Mouse (Mus musculus) mouse trophoblast stem cell (cell line): ENCODE results near the gene Fastkd3.

Experiments used
- in situ Hi-C, 2 experiments: fragments of 300-500 bp; cut with MseI, MboI; formaldehyde crosslinking; loops; 2 replicates in 1 of 2; 3 replicates in 1 of 2; pipeline ENCODE4 v1.15.1; 2025

Fastkd3 gene

DNA sequence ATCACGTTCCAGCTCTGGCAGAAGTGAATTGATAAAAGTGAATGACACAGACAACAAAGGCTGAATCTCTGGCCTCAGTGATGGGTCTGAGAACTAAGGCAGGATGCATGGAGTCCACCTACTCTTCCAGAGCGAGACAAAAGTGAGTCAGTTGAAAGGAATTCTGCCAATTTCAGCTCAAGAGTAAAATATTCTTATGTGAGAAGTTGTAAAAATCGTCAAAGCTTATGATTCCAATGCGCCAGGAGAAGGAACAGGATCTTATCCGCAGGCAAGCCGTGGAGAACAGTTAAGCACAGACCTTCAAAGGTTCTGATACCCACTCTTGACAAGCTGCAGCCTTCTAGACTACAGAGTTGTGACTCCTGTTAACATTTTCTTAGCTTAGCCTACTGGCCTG lies 21.1 kb downstream of the Fastkd3 start:
- in situ Hi-C loops = loop anchor here (10.0 to 25.0 kb wide), 3 partner anchors 384 to 859 kb away; partner anchors contain the start of gene Adcy2 (in 2 of the 2)

DNA sequence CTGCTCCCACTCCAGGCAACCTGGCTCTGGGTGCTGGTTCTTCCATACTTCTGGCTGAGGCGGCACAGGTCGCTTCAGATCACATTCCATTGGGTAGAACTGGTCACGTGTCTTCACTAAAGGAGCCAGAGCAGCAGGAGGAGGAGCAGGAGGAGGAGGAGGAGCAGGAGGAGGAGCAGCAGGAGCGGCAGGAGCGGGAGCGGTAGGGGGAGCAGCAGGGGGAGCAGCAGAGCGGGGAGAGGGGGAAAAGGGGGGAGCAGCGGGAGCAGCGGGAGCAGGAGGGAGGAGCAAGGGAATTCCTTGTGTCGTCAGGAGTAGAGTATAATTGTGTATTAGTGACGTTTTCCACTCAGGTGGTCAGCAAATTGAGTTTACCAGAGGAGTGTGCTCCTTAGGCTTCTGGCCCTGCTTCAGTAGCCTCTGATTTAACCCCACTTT lies 23.7 kb downstream of the Fastkd3 start:
- in situ Hi-C loops = loop anchor here (10.0 to 25.0 kb wide), 3 partner anchors 382 to 857 kb away; partner anchors contain the start of gene Adcy2 (in 2 of the 2)

DNA sequence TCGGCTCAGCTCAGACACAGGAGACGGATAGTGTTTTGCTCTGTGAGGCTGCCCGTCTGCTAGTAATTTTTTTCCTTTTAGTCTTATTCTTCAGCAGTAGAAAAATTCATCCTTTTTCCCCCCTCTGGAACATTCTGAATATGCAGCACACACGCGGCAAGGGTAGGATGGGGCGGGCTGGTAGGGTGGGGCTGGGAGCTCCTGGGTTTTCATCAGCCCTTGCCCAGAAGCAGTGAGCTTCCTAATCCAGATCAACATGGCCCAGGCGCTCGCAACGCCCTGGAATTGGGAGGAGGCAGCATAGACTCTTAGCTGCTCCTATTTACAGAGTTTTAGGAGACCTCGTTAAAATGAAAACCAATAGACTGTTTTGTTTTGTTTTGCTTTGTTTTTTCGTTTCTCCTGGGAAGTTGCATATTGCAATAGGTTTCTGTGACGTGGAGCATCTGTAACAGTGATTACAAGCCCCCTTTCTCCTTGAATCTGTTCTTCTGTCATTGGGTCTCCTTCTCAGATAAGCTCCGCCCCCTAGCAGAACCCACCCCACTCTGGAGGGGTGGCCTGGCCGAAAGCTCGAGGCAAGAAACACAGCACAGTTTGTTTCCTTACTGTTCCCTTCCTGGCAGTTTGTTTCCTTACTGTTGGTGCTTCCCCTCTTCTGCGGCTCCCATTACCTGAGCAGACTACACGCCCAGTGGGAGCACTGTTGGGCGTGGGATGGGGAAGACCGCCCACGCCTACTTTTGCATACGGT lies 25.8 kb downstream of the Fastkd3 start:
- in situ Hi-C loops = loop anchor here (10.0 to 25.0 kb wide), 3 partner anchors 379 to 854 kb away; partner anchors contain the start of gene Adcy2 (in 2 of the 2)

DNA sequence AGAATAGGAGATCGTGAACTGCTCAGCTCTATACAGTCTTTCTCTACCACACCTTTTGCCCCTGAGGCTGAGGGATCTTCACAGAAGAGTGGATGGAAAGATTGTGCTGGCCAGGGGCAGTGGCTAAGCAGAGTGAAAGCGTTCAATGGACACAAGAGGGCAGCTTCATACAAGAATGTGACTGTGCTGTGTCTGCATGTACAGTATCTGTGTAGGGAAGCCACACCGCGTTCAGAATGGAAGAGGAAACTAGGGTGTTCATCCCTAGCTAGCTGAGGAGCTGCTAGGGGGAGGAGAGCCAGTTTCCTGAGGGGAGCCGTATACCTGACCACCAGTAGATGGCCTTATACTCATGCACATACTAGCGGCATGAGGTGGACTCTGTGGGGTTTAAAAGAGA lies 40.8 kb downstream of the Fastkd3 start:
- in situ Hi-C loops = loop anchor here (25.0 kb wide), 2 partner anchors 365 to 840 kb away; partner anchors contain the start of gene Adcy2 (in 1 of the 2)

DNA sequence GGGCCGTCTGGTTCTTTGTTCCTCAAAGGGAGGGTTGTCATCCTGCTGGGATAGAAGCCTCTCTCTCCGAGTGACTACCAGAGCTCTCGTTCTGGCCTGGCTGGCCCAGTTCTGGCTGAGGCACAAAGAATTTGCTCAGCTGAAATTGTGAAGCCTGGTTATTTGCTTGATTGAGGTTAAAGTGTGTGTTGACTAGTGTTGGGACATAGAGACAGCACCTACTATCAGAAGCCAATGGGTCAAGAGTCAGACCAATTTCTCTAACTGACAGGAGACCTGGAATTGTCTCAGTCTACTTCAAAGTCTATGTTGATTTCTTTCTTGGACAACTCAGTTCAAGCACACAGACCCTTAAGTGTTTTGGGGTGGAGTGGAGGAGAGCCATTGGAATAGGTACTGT lies 45.0 kb downstream of the Fastkd3 start:
- in situ Hi-C loops = no loop called here
